Mouse (Mus musculus): ENCODE results near the gene Htr5a. TPM values are rescaled to one million over a fixed set of nuclear protein-coding genes. Genes with fewer than 3 reads are reported as not detected.

The Htr5a gene
- polyA plus RNA-seq (2015; fragmentation: Nextera tagmentation; extraction: Ambion mirVana) = not detected in 2 replicates

DNA sequence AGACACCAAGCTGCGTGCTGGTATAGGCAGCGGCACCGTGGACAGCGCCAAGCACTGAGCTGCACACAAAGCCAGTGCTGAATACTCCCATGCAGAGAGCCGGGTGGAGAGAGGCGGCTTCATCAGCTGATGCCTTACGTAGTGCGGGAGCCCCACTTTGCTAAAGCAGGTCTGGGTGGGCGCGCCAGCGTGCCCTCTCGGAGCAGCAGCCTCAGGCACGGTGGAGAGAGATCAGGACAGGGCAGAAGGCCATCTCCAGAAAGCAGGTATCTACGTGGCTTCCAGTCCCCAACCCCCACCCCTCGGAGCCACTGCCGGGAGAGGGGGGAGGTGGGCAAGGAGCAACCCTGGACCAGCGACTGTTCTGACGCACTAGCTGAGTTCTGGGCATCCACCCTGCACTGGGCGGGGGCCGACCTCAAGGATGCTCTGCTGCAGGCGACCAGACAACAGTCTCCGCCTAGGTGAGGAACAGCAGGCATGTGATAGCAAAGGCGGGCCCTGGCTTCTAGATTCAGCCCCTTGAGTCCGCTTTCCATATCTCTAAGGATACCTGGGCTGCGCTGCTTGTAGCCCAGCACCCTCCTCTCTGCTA lies at the start of gene Htr5a:
TSS of gene Htr5a (plus strand) at position 449 of the 595 bp plus-strand sequence.

Other genes starting within 250 kb of the Htr5a start
- 18.4 and 20.8 TPM in 2 replicates for gene Paxip1, start 50.5 kb upstream of the Htr5a start, polyA plus RNA-seq (2015; fragmentation: Nextera tagmentation; extraction: Ambion mirVana)
- 21.3 and 22.0 TPM in 2 replicates for gene Insig1, start 229.2 kb downstream of the Htr5a start, polyA plus RNA-seq (2015; fragmentation: Nextera tagmentation; extraction: Ambion mirVana)

Measured in spleen, postnatal 0 days (tissue).